Mouse (Mus musculus): ENCODE data around the gene Chmp2a. TPM values are rescaled to one million over a fixed set of nuclear protein-coding genes. Genes with fewer than 3 reads are reported as not detected.

The Chmp2a gene
- polyA plus RNA-seq, 1 experiment, result 128 TPM

- peak overlapping the region; percentile 74 for H3K4me3 ChIP-seq (ENCODE audit: insufficient read depth, poor library complexity, severe bottlenecking)
- H3K27me3 ChIP-seq (ENCODE audit: control insufficient read depth, insufficient read depth, insufficient read length), result no peaks in the 10 kb centered on the region
- peaks cover 18% of the 10 kb centered on the region for H3K79me3 ChIP-seq (ENCODE audit: low read depth)
- peaks cover 16% of the 10 kb centered on the region for H3K36me3 ChIP-seq (ENCODE audit: control insufficient read depth, insufficient read depth)
- TF ChIP-seq MYOD1 (IDR thresholded peaks at IDR 0.05; ENCODE audit: control insufficient read depth, insufficient read length, low read depth), result no peak
- TF ChIP-seq CEBPB (IDR thresholded peaks at IDR 0.05; ENCODE audit: low read depth), result peak; percentile 56
- H3ac ChIP-seq (ENCODE audit: control insufficient read depth, insufficient read length, low read depth), result peak overlapping the region; percentile 98
- H3K79me2 ChIP-seq (ENCODE audit: control insufficient read depth, insufficient read depth), result peaks cover 32% of the 10 kb centered on the region
Measured at GRCm38 (mm10) chr7:13038621-13039169, 4.1 kb upstream of the Chmp2a start.

DNA sequence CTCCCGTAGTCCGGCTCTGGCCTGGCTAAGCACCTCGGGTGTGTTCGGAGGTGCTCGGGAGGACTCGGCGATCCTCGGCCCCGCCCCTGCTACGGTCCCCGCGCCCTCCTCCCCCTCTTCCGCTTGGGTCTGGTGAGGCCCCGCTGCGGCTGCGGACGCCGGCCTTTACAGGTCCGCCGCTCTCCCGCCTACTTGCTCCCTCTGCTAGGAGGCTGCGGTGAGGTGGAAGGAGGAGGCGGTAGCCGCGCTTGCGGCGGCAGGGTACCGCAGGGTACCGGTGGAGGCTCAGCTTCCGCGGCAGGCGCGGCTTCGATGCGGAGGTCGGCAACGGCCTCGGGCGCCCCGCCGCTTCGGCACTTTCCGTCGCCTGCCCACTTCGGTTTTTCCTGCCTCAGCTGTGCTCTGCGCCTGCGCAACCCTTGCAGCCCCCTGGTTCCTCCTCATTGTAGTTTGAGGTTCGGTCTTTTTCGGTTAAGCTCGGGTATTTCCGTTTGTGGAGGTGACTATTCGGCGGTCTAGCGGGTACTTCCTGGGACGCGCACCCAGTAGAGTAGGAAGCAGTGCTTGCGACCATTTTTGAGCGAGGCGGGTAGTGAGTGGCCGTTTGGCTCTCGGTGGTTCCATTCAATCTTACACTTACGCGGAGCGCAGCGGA is 3.4 kb upstream of the Chmp2a start, which contains the start of gene Ube2m:
Gene Ube2m (minus strand): TSS at position 375 of the 655 bp plus-strand sequence.
- peaks cover 18% of the 10 kb centered on the region for H3K79me3 ChIP-seq (ENCODE audit: low read depth)
- H3K4me3 ChIP-seq (ENCODE audit: insufficient read depth, poor library complexity, severe bottlenecking), result peak within 1 kb of the TSS; percentile 74
- TF ChIP-seq MAX (IDR thresholded peaks at IDR 0.05), result no peak
- TF ChIP-seq MYOD1 (IDR thresholded peaks at IDR 0.05; ENCODE audit: control insufficient read depth, insufficient read length, low read depth), result no peak
- no peak for TF ChIP-seq FOSL1 (IDR thresholded peaks at IDR 0.05; ENCODE audit: insufficient read depth, low read length, poor library complexity, severe bottlenecking)
- no peak for TF ChIP-seq CTCF (IDR thresholded peaks at IDR 0.05; ENCODE audit: control insufficient read depth, insufficient read depth, insufficient read length)
- no peak for TF ChIP-seq CEBPB (IDR thresholded peaks at IDR 0.05; ENCODE audit: low read depth)
- no peak for TF ChIP-seq USF1 (IDR thresholded peaks at IDR 0.05; ENCODE audit: low read depth)
- no peak for TF ChIP-seq MYOG (IDR thresholded peaks at IDR 0.05; ENCODE audit: control insufficient read depth, extremely low read depth, insufficient read length)
- peak within 1 kb of the TSS; percentile 98 for H3ac ChIP-seq (ENCODE audit: control insufficient read depth, insufficient read length, low read depth)
- peaks cover 21% of the 10 kb centered on the region for H3K36me3 ChIP-seq (ENCODE audit: control insufficient read depth, insufficient read depth)
- no peaks in the 10 kb centered on the region for H3K27me3 ChIP-seq (ENCODE audit: control insufficient read depth, insufficient read depth, insufficient read length)
- H3K79me2 ChIP-seq (ENCODE audit: control insufficient read depth, insufficient read depth), result peaks cover 32% of the 10 kb centered on the region

GRCm38 (mm10) chr7:13037366-13037765 is 2.8 kb upstream of the Chmp2a start:
- Histone ChIP-seq H3K36me3 (ENCODE audit: control insufficient read depth, insufficient read depth) (peaks cover 28% of the 10 kb centered on the region), H3ac (ENCODE audit: control insufficient read depth, insufficient read length, low read depth) (peak overlapping the region; percentile 98), H3K27me3 (ENCODE audit: control insufficient read depth, insufficient read depth, insufficient read length) (no peaks in the 10 kb centered on the region), H3K79me3 (ENCODE audit: low read depth) (peaks cover 18% of the 10 kb centered on the region), H3K79me2 (ENCODE audit: control insufficient read depth, insufficient read depth) (peaks cover 32% of the 10 kb centered on the region), H3K4me3 (ENCODE audit: insufficient read depth, poor library complexity, severe bottlenecking) (peak overlapping the region; percentile 74)
- TF ChIP-seq CTCF (IDR thresholded peaks at IDR 0.05; ENCODE audit: control insufficient read depth, insufficient read depth, insufficient read length), result no peak
- no peak for TF ChIP-seq USF1 (IDR thresholded peaks at IDR 0.05; ENCODE audit: low read depth)
- TF ChIP-seq MAX (IDR thresholded peaks at IDR 0.05), result no peak
- no peak for TF ChIP-seq CEBPB (IDR thresholded peaks at IDR 0.05; ENCODE audit: low read depth)
- no peak for TF ChIP-seq FOSL1 (IDR thresholded peaks at IDR 0.05; ENCODE audit: insufficient read depth, low read length, poor library complexity, severe bottlenecking)
- TF ChIP-seq MYOD1 (IDR thresholded peaks at IDR 0.05; ENCODE audit: control insufficient read depth, insufficient read length, low read depth), result no peak
- no peak for TF ChIP-seq MYOG (IDR thresholded peaks at IDR 0.05; ENCODE audit: control insufficient read depth, extremely low read depth, insufficient read length)

DNA sequence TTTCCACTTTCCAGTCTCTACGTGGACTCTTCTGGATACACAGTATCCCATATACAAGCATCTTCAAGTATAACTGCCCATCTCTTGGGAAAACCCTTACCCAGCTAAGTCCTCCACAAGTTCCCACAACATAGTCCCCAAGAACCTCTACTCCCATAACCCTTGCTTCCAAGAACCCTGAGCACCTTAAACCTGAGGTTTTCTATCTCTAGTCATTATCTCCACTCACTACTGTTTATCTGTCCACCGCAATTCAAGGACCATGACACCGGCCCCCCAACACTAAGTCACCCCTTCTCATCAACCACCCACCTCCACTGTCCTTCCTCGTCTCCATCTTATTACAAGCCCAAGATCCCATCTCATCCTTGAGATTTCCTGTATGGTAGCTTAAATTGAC is 2.2 kb upstream of the Chmp2a start:
- peaks cover 32% of the 10 kb centered on the region for H3K79me2 ChIP-seq (ENCODE audit: control insufficient read depth, insufficient read depth)
- TF ChIP-seq CTCF (IDR thresholded peaks at IDR 0.05; ENCODE audit: control insufficient read depth, insufficient read depth, insufficient read length), result no peak
- H3ac ChIP-seq (ENCODE audit: control insufficient read depth, insufficient read length, low read depth), result peak overlapping the region; percentile 98
- no peaks in the 10 kb centered on the region for H3K27me3 ChIP-seq (ENCODE audit: control insufficient read depth, insufficient read depth, insufficient read length)
- peak overlapping the region; percentile 74 for H3K4me3 ChIP-seq (ENCODE audit: insufficient read depth, poor library complexity, severe bottlenecking)
- peaks cover 18% of the 10 kb centered on the region for H3K79me3 ChIP-seq (ENCODE audit: low read depth)
- H3K36me3 ChIP-seq (ENCODE audit: control insufficient read depth, insufficient read depth), result peaks cover 34% of the 10 kb centered on the region

DNA sequence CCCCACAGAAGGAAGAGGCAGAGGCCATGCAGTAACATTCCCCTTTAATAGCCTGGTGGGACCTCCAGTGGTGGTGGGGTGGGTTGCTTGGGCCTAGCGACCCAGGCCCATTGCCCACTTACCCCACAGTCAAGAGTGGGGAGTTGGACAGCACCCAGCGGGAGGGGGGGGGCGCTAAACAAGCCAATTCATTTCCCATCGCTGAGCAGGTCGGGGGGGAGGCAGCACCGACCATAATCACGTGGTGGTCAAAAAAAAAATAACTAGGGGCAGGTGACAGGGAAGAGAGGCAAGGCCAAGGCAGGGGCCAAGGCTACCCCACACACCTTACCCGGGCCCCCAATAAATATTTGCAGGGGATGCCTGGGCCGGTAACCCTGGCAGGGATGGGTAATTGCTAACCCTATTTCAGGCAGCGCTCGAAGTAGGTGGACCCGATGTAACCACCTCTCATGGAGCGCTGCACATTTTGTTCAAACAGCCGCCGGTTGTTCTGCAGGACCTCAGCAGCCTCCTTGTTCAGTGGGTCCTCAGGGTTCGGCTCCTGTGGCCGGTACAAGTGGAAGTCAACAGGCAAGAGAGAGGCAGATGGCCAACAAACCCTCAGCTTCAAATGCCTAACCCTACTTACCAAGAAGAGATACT is 726 bp upstream of the Chmp2a start:
- TF ChIP-seq MYOG (IDR thresholded peaks at IDR 0.05; ENCODE audit: control insufficient read depth, extremely low read depth, insufficient read length) (no peak), CEBPB (IDR thresholded peaks at IDR 0.05; ENCODE audit: low read depth) (no peak), CTCF (IDR thresholded peaks at IDR 0.05; ENCODE audit: control insufficient read depth, insufficient read depth, insufficient read length) (no peak), MAX (IDR thresholded peaks at IDR 0.05) (no peak)
- Histone ChIP-seq H3ac (ENCODE audit: control insufficient read depth, insufficient read length, low read depth) (no peak overlapping the region), H3K36me3 (ENCODE audit: control insufficient read depth, insufficient read depth) (peaks cover 48% of the 10 kb centered on the region), H3K27me3 (ENCODE audit: control insufficient read depth, insufficient read depth, insufficient read length) (no peaks in the 10 kb centered on the region), H3K4me3 (ENCODE audit: insufficient read depth, poor library complexity, severe bottlenecking) (no peak overlapping the region), H3K79me3 (ENCODE audit: low read depth) (peaks cover 19% of the 10 kb centered on the region), H3K79me2 (ENCODE audit: control insufficient read depth, insufficient read depth) (peaks cover 32% of the 10 kb centered on the region)
